Mouse (Mus musculus) G1E (cell line): ENCODE data around the gene Card10. TPM values are rescaled to one million over a fixed set of nuclear protein-coding genes. Genes with fewer than 3 reads are reported as not detected.

ENCODE experiments used
- ATAC-seq: 2 replicates; pipeline ENCODE4 v1.8.0; 2016; ENCODE audit warnings: mild to moderate bottlenecking; ENCODE audit not compliant: insufficient number of reproducible peaks, poor library complexity, low FRiP score, severe bottlenecking; ENCODE audit errors: extremely low read depth
- DNase-seq: peaks from one replicate; pipeline ENCODE4 v3.0.0; 2012; ENCODE audit warnings: low spot score
- H3K27me3 ChIP-seq: 2 replicates; pipeline ENCODE4 v1.6.1; 2012; ENCODE audit warnings: mild to moderate bottlenecking, low read length, inconsistent platforms; ENCODE audit not compliant: insufficient read depth
- H3K36me3 ChIP-seq: replicated peaks from 2 replicates; pipeline ENCODE3; 2012; ENCODE audit warnings: mild to moderate bottlenecking, inconsistent platforms
- H3K4me1 ChIP-seq: 2 replicates; pipeline ENCODE4 v1.6.1; 2012; ENCODE audit warnings: low read depth, low read length, inconsistent platforms, mixed read lengths; ENCODE audit not compliant: insufficient read depth
- H3K4me3 ChIP-seq: 2 replicates; pipeline ENCODE4 v1.5.1; 2012; ENCODE audit warnings: low read depth, mild to moderate bottlenecking, inconsistent platforms, low read length, moderate library complexity, mixed read lengths
- H3K9me3 ChIP-seq: replicated peaks from 2 replicates; pipeline ENCODE4 v1.6.1; 2012; ENCODE audit warnings: inconsistent platforms
- CTCF ChIP-seq: IDR thresholded peaks from 2 replicates; pipeline ENCODE4 v1.5.1; 2012; ENCODE audit warnings: low read depth, low read length, inconsistent platforms, mixed read lengths
- GATA1 ChIP-seq: IDR thresholded peaks from 2 replicates; pipeline ENCODE4 v1.6.1; 2012; ENCODE audit warnings: borderline replicate concordance, low read length, inconsistent platforms, mixed read lengths
- GATA2 ChIP-seq: IDR thresholded peaks from 2 replicates; pipeline ENCODE4 v1.6.1; 2012; ENCODE audit warnings: low read depth, low read length, inconsistent platforms, borderline replicate concordance
- POLR2AphosphoS5 ChIP-seq: IDR thresholded peaks from 2 replicates; pipeline ENCODE4 v1.6.1; 2012; ENCODE audit warnings: low read depth, low read length, inconsistent platforms; ENCODE audit not compliant: insufficient replicate concordance
- TAL1 ChIP-seq: conservative IDR thresholded peaks from 2 replicates; pipeline ENCODE4 v1.6.1; 2012; ENCODE audit warnings: low read depth, low read length, inconsistent platforms, mixed read lengths
- polyA plus RNA-seq: library from polyadenylated mRNA; stranded (reverse); fragments of >175 nt; gene quantifications from 2 replicates; pipeline ENCODE4 v1.2.3, GENCODE M21; 2012
- total RNA-seq, 2 experiments: library from RNA; stranded (forward) in 1 of 2; stranded (reverse) in 1 of 2; fragments of 200-1000 nt in 1 of 2; fragments of >200 nt in 1 of 2; fragmentation: Nextera tagmentation in 1 of 2; gene quantifications; 2 replicates each; pipeline ENCODE4 v1.2.3; 2014 to 2017

Gene Card10
- total and polyA plus RNA-seq, 3 experiments, result not detected

DNA sequence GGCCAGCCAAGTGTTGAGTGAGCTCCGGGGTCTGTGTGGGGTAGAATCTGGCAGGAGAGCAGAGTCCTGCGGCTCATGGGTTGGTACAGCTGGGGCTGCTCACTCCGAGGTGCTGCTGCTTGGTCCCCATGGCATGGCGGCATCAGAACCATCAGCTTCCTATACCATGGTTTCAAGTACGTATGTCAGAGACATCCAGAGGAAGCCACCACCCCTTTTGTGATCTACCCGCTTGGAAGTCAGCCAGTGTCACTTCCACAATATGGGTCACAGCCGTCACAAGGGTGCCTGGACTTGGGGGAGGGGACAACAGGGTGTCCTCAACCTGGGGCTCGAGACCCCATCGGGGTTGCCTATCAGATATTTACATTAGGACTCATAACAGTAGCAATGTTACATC is 7.3 kb upstream of the Card10 start:
- H3K4me3 ChIP-seq, result no peak overlapping the region
- H3K9me3 ChIP-seq, result no peaks in the 10 kb centered on the region
- peaks cover 12% of the 10 kb centered on the region; the same call in 1 of the 2 replicates for H3K27me3 ChIP-seq
- ATAC-seq, result no peak
- TF ChIP-seq TAL1 (no peak), CTCF (no peak), GATA1 (no peak), POLR2AphosphoS5 (no peak), GATA2 (no peak)
- no peak for DNase-seq
- no peaks in the 10 kb centered on the region for H3K36me3 ChIP-seq
- H3K4me1 ChIP-seq, result no peaks in the 10 kb centered on the region

DNA sequence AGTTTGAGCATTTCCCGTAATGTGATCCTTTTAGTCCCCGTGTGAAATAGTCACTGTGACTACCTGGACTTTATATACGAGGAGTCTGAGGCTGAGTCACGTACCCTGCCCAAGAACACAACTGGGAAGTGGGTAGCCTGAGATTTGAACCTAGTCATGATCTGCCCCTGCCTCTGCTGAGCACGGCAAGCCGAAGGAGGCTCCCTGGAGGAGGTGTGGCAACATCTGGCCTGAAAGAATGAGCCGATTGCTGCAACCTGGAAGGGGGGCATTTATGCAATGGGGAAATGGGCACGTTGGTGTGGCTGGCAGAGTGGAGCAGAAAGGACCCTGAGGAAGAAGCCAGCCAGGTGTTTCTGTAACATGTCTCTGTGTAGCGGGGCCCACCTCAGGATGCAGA is 6.9 kb upstream of the Card10 start:
- H3K36me3 ChIP-seq, result no peaks in the 10 kb centered on the region
- ATAC-seq (no peak), DNase-seq (no peak)
- peaks cover 12% of the 10 kb centered on the region; the same call in 1 of the 2 replicates for H3K27me3 ChIP-seq
- TF ChIP-seq GATA1 (no peak), GATA2 (no peak), POLR2AphosphoS5 (no peak), TAL1 (no peak)
- no peaks in the 10 kb centered on the region for H3K4me1 ChIP-seq
- no peaks in the 10 kb centered on the region for H3K9me3 ChIP-seq
- no peak overlapping the region for H3K4me3 ChIP-seq

DNA sequence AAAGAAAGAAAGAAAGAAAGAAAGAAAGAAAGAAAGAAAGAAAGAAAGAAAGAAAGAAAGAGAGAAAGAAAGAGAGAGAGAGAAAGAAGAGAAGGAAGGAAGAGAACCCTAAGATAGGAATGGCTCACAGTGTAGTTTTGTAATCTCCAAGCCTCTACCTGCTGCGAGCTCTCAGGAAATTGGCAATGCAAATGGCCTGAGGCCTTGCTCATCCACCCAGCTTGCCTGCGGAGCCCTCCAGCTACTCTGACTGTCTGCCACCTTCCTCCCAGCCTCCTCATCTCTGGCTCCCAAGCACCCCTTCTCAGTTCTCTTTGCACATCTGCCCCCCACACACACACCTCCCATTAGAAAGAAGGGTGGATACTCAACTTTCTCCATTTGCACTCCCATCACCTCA is 6.1 kb upstream of the Card10 start:
- H3K9me3 ChIP-seq, result no peaks in the 10 kb centered on the region
- H3K4me3 ChIP-seq, result no peak overlapping the region
- ATAC-seq (no peak), DNase-seq (no peak)
- H3K36me3 ChIP-seq, result no peaks in the 10 kb centered on the region
- no peaks in the 10 kb centered on the region for H3K4me1 ChIP-seq
- no peak for TF ChIP-seq GATA1
- TF ChIP-seq GATA2, result no peak
- TF ChIP-seq CTCF, result no peak
- TF ChIP-seq TAL1, result no peak
- no peak for TF ChIP-seq POLR2AphosphoS5
- peaks cover 13% of the 10 kb centered on the region; the same call in 1 of the 2 replicates for H3K27me3 ChIP-seq

DNA sequence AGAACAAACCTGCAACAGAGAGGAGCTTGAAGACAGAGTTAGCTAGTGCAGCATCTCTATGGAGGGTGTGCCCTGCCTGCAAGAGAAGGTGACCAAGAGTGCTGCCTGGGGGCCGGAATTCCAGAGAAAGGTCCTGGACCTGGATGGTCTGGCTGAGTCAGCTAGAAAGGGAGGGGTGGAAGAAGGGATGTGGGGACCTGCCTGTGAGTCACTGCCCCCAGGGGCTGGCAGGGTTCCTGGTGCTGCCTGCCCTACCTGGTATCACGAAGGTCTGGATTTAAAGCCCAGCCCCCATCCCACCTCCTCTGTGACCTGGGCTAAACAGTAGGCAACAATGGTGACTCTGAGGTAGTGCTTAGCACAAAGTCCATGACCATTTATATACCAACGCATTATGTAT is 4.3 kb upstream of the Card10 start:
- peaks cover 9% of the 10 kb centered on the region for H3K9me3 ChIP-seq
- H3K4me3 ChIP-seq, result no peak overlapping the region
- H3K36me3 ChIP-seq, result no peaks in the 10 kb centered on the region
- DNase-seq (no peak), ATAC-seq (no peak)
- no peak for TF ChIP-seq TAL1
- TF ChIP-seq GATA1, result no peak
- no peak for TF ChIP-seq CTCF
- TF ChIP-seq GATA2, result no peak
- no peak for TF ChIP-seq POLR2AphosphoS5
- H3K4me1 ChIP-seq, result no peaks in the 10 kb centered on the region
- H3K27me3 ChIP-seq, result peaks cover 17% of the 10 kb centered on the region; the same call in 1 of the 2 replicates

DNA sequence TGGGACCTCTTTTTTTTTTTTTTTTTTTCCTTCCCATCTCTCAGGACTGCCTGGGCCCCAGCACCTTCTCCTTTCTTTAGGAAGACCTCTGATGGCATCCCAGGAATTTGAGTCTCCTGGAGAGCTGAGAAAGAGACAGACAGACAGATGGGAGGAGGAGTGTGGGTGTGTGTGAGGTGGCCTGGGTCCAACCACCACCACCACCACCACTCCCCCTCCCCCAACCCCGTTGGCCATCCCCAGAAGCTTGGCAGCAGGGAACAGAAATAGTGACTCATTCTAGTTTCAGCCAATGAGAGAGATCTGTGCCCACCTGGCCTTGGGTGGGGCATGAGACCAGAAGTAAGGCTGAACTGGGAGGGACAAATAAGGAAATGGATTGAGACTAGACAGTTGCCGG is 3.8 kb upstream of the Card10 start:
- Histone ChIP-seq H3K9me3 (peaks cover 10% of the 10 kb centered on the region), H3K4me1 (no peaks in the 10 kb centered on the region), H3K4me3 (no peak overlapping the region), H3K27me3 (peaks cover 17% of the 10 kb centered on the region; the same call in 1 of the 2 replicates), H3K36me3 (no peaks in the 10 kb centered on the region)
- TF ChIP-seq GATA2, result no peak
- no peak for TF ChIP-seq GATA1
- DNase-seq (no peak), ATAC-seq (no peak)

DNA sequence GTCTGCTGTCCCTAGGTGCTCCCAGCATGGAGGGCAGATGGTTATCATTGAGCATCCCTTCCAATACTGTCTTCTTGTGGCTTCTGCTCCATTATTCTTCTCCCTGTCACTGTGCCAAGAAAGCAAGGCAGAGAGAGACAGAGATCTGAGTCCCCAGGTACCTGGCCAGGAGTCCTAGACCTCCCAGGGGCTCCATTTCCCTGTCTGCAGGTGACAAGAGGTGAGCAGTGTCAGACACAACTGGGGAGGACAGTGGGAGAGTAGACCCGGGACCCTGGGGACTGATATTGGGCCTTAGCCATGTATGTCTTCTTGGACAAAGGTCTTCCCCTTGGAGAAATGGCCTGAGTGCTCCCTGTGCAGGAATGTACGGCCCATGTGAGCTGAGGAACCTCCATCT is 2.5 kb upstream of the Card10 start:
- ATAC-seq (no peak), DNase-seq (no peak)
- H3K27me3 ChIP-seq, result peaks cover 15% of the 10 kb centered on the region; the same call in 1 of the 2 replicates

More for the DNA sequence above, 2.5 kb upstream of the Card10 start:
- no peak for TF ChIP-seq TAL1
- no peak for TF ChIP-seq GATA1
- TF ChIP-seq CTCF, result no peak
- TF ChIP-seq POLR2AphosphoS5, result no peak
- no peak for TF ChIP-seq GATA2
- H3K4me3 ChIP-seq, result no peak overlapping the region
- H3K36me3 ChIP-seq, result no peaks in the 10 kb centered on the region
- H3K9me3 ChIP-seq, result peaks cover 10% of the 10 kb centered on the region
- H3K4me1 ChIP-seq, result no peaks in the 10 kb centered on the region
